Mouse (Mus musculus) heart, embryonic 16.5 days (tissue): ENCODE data around the gene Tbc1d10c. TPM values are rescaled to one million over a fixed set of nuclear protein-coding genes. Genes with fewer than 3 reads are reported as not detected.

Experiments used
- ATAC-seq: fragments of 200-750 bp; cut with Nextera tagmentation; replicated peaks from 2 replicates; pipeline ENCODE4 v1.8.0; 2017; ENCODE audit warnings: moderate number of reproducible peaks; ENCODE audit not compliant: insufficient read depth, low FRiP score; ENCODE audit errors: extremely low read depth
- H3K27ac ChIP-seq: fragments of 300-500 bp; sonication (generic); 2 replicates; pipeline ENCODE4 v1.5.1; 2014; ENCODE audit warnings: mild to moderate bottlenecking, low read length, control low read depth, moderate library complexity
- H3K27me3 ChIP-seq: fragments of 300-500 bp; sonication (generic); 2 replicates; pipeline ENCODE4 v1.6.1; 2014; ENCODE audit warnings: low read length, mixed read lengths; ENCODE audit not compliant: control insufficient read depth, insufficient read depth
- H3K36me3 ChIP-seq: fragments of 300-500 bp; sonication (generic); 2 replicates; pipeline ENCODE4 v1.6.1; 2014; ENCODE audit not compliant: control insufficient read depth, insufficient read depth
- H3K4me1 ChIP-seq: fragments of 300-500 bp; sonication (generic); 2 replicates; pipeline ENCODE4 v1.6.1; 2014; ENCODE audit warnings: low read length, mixed read lengths; ENCODE audit not compliant: control insufficient read depth, insufficient read depth
- H3K4me2 ChIP-seq: fragments of 300-500 bp; sonication (generic); 2 replicates; pipeline ENCODE4 v1.6.1; 2014; ENCODE audit warnings: low read depth, mild to moderate bottlenecking, control low read depth, low read length
- H3K4me3 ChIP-seq: fragments of 300-500 bp; sonication (generic); 2 replicates; pipeline ENCODE4 v1.5.1; 2014; ENCODE audit warnings: mild to moderate bottlenecking, control low read depth, low read length
- H3K9ac ChIP-seq: fragments of 300-500 bp; sonication (generic); 2 replicates; pipeline ENCODE4 v1.6.1; 2014; ENCODE audit warnings: low read length, control low read depth
- H3K9me3 ChIP-seq: fragments of 300-500 bp; sonication (generic); replicated peaks from 2 replicates; pipeline ENCODE4 v1.6.1; 2016; ENCODE audit warnings: low read length; ENCODE audit not compliant: control insufficient read depth
- WGBS: fragments of 180-500 bp; shearing (Covaris S2); extraction: QIAGEN DNeasy Blood & Tissue Kit; methylation state at CpG from one replicate; pipeline ENCODE4 v1.1.7; 2014; 5-methylcytosine and 5-hydroxymethylcytosine counted together
- polyA plus RNA-seq: library from polyadenylated mRNA; unstranded; fragments of >200 nt; fragmentation: Nextera tagmentation; extraction: Ambion mirVana; gene quantifications from 2 replicates; pipeline ENCODE4 v1.2.1, GENCODE M21; 2015

Gene Tbc1d10c
- polyA plus RNA-seq, 1 experiment from 2014 or later: 26.5 TPM

DNA sequence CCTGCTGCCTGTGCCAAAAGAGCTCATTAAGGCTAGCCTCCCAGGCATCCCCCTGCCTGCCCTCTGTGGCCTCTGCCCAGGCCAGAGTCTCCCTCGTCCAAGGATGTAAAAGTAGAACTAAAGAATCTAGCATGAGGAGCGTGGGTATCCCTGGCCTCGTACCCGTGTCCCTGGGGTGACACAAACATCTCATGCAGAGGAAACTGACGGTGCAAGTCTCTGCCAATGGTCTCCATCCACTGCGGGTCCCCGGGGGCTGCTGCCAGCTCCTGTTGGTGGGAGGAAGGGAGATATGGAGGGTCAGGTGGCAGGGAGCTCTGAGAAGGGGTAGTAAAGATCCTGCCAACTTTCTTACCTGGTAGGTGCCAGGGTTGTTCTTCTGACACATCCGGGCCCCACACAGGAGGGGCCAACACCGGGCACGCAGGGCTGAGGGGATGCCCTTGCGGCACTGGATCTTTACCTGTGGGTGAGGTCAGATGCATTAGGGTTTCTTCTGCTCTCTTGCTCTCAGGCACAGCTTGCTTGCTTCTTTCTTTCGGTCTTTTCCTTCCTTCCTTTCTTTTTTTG lies 1.9 kb downstream of the Tbc1d10c start:
- Histone ChIP-seq H3K27me3 (no peaks in the 10 kb centered on the region), H3K4me1 (peaks cover 45% of the 10 kb centered on the region), H3K36me3 (peaks cover 10% of the 10 kb centered on the region), H3K9me3 (no peaks in the 10 kb centered on the region), H3K27ac (no peak overlapping the region), H3K4me3 (no peak overlapping the region), H3K9ac (no peak overlapping the region), H3K4me2 (no peak overlapping the region)
- ATAC-seq: no peak
- 84% methylated on average over 12 of the region's 12 CpGs for WGBS

DNA sequence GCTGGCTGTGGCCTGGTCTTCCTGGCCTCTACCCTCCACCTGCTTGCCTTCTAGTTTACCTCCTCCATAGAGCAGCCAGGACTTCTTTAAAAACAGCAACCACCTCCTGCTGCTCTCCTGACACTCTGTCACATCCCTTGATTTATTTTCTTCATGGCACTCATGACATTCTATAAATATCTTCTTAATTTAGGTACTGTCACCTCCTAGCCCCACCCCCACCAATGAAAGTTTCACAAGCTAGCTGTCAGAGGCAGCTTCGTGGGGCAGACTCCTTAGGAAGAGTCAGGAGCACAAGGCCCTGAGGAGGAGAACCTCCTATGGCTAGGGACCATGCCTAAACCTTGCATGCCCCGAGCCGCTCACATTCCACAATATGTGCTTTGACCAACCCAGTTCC lies 3.8 kb downstream of the Tbc1d10c start:
- H3K4me1 ChIP-seq: peaks cover 32% of the 10 kb centered on the region
- no peak for ATAC-seq
- H3K9ac ChIP-seq: peak overlapping the region; percentile 34; the same call in 1 of the 2 replicates
- H3K9me3 ChIP-seq: no peaks in the 10 kb centered on the region
- 58% methylated on average over 3 of the region's 3 CpGs for WGBS
- no peaks in the 10 kb centered on the region for H3K36me3 ChIP-seq
- peak overlapping the region; percentile 54 for H3K27ac ChIP-seq
- H3K4me3 ChIP-seq: no peak overlapping the region
- peak overlapping the region; percentile 18 for H3K4me2 ChIP-seq
- H3K27me3 ChIP-seq: no peaks in the 10 kb centered on the region

DNA sequence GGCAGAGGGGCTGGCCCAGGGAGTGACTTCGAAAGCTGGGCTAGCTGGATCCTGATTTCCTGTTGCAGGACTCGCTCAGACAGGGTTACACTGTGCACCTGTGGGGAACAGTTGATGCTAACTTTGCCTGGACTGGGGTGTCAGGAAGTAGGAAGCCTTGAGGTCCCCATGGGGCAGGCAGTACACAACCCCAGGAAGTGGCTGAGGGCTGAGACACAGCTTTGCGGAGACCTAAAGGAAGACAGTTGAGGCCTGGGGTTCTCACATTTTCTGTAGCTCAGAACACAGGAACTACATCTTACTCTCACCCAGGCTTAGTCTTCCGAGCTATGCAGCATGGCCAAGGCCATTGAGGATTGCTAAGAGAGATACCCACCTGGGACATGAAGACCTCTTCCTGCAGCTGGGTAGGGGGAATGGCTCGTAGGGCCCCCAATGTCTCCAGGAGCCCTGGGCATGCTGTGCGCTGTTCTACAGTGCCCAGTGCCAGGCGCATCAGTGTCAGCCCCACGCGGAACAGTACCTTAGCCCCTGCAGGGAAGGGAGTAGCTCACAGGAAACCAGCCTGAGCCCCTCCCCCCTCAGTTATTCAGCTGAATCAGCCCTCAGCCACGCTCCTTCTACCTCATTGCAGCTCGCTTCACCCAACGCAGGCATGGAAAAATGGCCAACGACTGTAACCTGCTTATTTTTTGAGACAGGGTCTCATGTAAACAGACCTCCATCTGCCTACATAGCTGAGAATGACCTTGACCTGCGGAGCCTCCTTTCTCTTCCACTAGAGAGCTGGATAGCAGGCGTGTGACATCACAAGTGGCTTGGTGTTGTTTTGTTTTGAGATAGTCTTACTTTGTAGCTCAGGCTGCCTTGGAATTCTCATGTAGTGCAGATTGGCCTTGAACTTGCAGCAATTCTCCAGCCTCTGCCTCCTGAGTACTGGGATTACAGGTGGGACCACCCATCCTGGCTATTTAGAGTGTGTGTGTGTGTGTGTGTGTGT lies 5.8 kb downstream of the Tbc1d10c start:
- Histone ChIP-seq H3K36me3 (no peaks in the 10 kb centered on the region), H3K4me2 (peak overlapping the region; percentile 22; the same call in 1 of the 2 replicates), H3K9ac (no peak overlapping the region), H3K4me1 (peaks cover 30% of the 10 kb centered on the region), H3K9me3 (no peaks in the 10 kb centered on the region), H3K27me3 (no peaks in the 10 kb centered on the region), H3K4me3 (no peak overlapping the region), H3K27ac (peak overlapping the region; percentile 77)
- WGBS: 44% methylated on average over 15 of the region's 15 CpGs
- ATAC-seq: peak; percentile 67

DNA sequence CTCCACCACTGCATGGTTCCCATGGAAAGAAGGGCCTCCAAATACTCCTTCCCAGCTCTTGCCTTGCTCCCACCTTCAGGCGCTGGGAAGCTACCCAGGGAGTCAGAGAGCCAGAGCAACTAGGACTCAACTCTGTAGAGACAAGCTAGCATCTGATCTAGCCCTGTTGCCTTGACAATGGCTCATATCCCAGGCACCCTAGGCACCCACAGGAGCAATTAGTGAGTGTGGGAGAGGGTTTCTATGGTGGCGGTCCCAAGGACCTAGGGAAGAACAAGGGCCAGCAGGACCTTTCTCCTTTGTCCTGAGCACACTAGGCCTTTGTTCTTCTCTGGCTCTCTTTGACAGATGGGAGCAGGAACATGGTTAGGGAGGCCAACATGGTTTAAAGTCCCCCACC lies 7.4 kb downstream of the Tbc1d10c start:
- no peak for ATAC-seq
- H3K4me1 ChIP-seq: peaks cover 30% of the 10 kb centered on the region
- H3K4me2 ChIP-seq: no peak overlapping the region
- no peak overlapping the region for H3K9ac ChIP-seq
- no peaks in the 10 kb centered on the region for H3K9me3 ChIP-seq
- H3K27me3 ChIP-seq: no peaks in the 10 kb centered on the region
- no peak overlapping the region for H3K27ac ChIP-seq
- no peaks in the 10 kb centered on the region for H3K36me3 ChIP-seq
- H3K4me3 ChIP-seq: no peak overlapping the region
- WGBS: 80% methylated on average over 2 of the region's 2 CpGs

DNA sequence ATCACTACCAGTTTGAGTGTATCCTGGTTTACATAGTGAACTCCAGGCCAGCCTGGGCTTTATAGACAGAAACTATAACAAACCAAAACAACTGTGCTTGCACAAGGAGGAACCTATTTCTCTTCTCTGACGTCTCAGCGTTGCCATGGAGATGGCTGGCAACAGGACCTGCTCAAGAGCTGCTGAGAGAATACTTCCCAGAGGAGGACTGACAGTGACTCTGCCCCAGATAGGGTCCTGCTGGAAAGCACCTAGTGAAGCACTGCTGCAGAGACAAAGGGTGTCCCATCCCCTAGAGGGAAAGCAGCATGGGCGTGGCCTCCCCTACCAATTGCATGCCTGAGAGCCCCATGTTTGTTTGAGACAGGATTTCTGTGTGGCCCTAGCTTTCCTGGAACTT lies 9.2 kb downstream of the Tbc1d10c start:
- Histone ChIP-seq H3K4me2 (no peak overlapping the region), H3K4me3 (no peak overlapping the region), H3K9ac (no peak overlapping the region), H3K4me1 (peaks cover 20% of the 10 kb centered on the region), H3K27me3 (no peaks in the 10 kb centered on the region), H3K9me3 (no peaks in the 10 kb centered on the region), H3K27ac (no peak overlapping the region), H3K36me3 (no peaks in the 10 kb centered on the region)
- 49% methylated on average over 3 of the region's 3 CpGs for WGBS
- ATAC-seq: no peak

DNA sequence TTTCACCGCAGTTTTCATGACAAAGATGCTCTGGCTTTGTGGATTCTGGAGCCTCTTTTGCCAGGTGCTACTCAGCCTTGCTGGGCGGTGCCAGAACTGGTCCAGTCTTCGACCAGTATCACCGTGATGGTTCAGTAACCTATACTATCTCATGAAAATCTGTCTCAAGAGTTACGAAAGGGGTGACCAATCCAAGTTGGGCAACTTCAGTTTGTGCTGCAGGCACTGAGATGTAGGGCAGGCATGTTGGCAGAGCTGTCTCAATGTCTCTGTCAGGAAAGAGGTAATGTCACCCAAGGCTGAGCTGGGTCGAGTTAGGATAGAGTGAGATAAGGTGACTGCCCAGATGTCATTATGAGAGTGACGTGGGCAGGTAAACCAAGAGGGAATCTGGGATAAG lies 10.7 kb downstream of the Tbc1d10c start:
- Histone ChIP-seq H3K4me1 (peaks cover 14% of the 10 kb centered on the region), H3K4me2 (no peak overlapping the region), H3K36me3 (no peaks in the 10 kb centered on the region), H3K9ac (no peak overlapping the region), H3K27me3 (no peaks in the 10 kb centered on the region), H3K27ac (no peak overlapping the region), H3K4me3 (no peak overlapping the region), H3K9me3 (no peaks in the 10 kb centered on the region)
- no peak for ATAC-seq
- WGBS: 81% methylated on average over 7 of the region's 7 CpGs

DNA sequence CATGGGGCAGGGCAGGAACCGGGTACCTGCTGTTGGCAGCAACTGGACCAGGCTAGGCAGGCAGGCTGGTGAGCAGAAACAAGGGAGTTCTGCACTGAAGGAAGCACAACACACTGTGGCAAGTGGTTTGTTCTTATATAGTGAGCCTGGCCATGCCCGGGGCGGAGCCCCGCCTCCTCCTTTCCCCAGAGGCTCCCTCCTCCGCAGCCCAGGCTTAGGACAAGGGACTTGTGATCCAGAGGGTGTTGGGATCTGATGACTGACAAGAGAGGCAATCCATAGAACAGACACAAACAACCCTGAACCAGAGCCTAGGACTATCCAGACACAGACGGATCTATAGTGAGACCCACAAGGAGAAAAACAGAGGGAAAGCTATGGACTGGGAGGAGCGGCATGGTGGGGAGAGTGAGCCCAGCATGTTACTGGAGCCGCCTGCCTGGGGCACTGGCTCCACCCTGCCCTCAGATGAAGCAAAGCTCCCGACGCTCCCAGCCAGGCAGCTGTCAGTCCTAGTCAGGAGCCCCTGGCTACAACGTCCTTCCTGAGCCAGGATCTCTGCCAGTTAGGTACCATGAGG lies 15.6 kb downstream of the Tbc1d10c start, which contains the start of gene Carns1:
Gene Carns1, minus strand, starts transcription at position 112 of the 580 bp plus-strand sequence.
- Histone ChIP-seq H3K27me3 (no peaks in the 10 kb centered on the region), H3K4me2 (peak within 1 kb of the TSS; percentile 68), H3K9me3 (no peaks in the 10 kb centered on the region), H3K4me3 (peak within 1 kb of the TSS; percentile 46), H3K36me3 (no peaks in the 10 kb centered on the region), H3K9ac (peak within 1 kb of the TSS; percentile 66), H3K4me1 (peaks cover 45% of the 10 kb centered on the region), H3K27ac (peak within 1 kb of the TSS; percentile 88)
- peak; percentile 50 for ATAC-seq
- WGBS: 10% methylated on average over 11 of the region's 11 CpGs

DNA sequence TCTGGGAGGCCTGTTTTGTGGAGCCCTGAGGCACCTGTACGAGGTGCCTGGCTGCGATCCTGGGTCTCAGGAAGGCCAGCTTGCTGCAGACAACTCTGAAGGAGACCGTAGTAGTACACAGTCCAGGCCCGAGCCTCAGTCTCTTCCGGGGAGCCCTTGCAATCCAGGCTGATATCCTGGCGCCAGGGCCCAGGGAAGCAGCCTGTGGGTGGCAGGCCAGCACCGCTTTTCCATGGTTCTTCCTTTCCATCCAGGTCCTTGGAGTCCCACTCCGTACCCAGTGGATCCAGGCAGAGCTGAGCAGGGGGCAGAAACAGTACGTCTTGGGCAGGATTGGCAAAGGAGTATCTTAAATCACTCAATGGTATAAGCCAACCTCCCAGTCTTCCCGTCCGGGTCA lies 18.2 kb downstream of the Tbc1d10c start:
- Histone ChIP-seq H3K9me3 (no peaks in the 10 kb centered on the region), H3K9ac (peak overlapping the region; percentile 94), H3K36me3 (no peaks in the 10 kb centered on the region), H3K27me3 (no peaks in the 10 kb centered on the region), H3K4me1 (peaks cover 53% of the 10 kb centered on the region), H3K4me2 (no peak overlapping the region; the same call in 1 of the 2 replicates), H3K4me3 (no peak overlapping the region), H3K27ac (peak overlapping the region; percentile 97)
- ATAC-seq: no peak
- WGBS: 66% methylated on average over 11 of the region's 11 CpGs
